Comparison of ENCODE assay signal across 9 mouse cellular contexts in genomic region chr3:158561987-158562360, GRCm38 (mm10). TPM values are rescaled to one million over a fixed set of nuclear protein-coding genes. Genes with fewer than 3 reads are reported as not detected.
DNase-seq lines count a peak whose midpoint lies in the region; ATAC-seq and TF ChIP-seq lines count a peak whose summit lies in the region.
"Had no signal": no experiment of that assay in that cellular context is flagged by ENCODE, and none has a peak within 500 bp of the region (broad histone marks: within the 10 kb centered on the region; RNA-seq: fewer than 3 reads in every experiment).

TSS of gene Lrrc7 (minus strand) at chr3:158562221.

- no peak for DNase-seq in heart, adult 2 months
- no peak for DNase-seq in heart, postnatal 36 days
- peak; percentile 57 for DNase-seq in adrenal gland, postnatal 10 days
- peak; percentile 73 for DNase-seq in forebrain, embryonic 10.5 days (ENCODE audit: extremely low spot score, low spot score)
- DNase-seq in hindbrain, postnatal 0 days (ENCODE audit: low spot score): peak; percentile 84
- DNase-seq in limb, embryonic 14.5 days (ENCODE audit: low spot score): peak; percentile 27
- peak; percentile 23 for DNase-seq in retina, postnatal 7 days (ENCODE audit: low read depth, low spot score)
- no peak for DNase-seq in thymus, postnatal 14 days

- peaks cover 6% of the 10 kb centered on the region; the same call in 1 of the 2 replicates for H3K27me3 ChIP-seq in heart, adult 2 months (ENCODE audit: control insufficient read depth, insufficient read depth, low read length)
- peaks cover 53% of the 10 kb centered on the region for H3K27me3 ChIP-seq in forebrain, embryonic 10.5 days (ENCODE audit: poor library complexity, severe bottlenecking)
- no peaks in the 10 kb centered on the region for H3K27me3 ChIP-seq in hindbrain, postnatal 0 days (ENCODE audit: insufficient read depth, low read length)
- peaks cover 44% of the 10 kb centered on the region for H3K27me3 ChIP-seq in limb, embryonic 14.5 days (ENCODE audit: control insufficient read depth, insufficient read depth, low read length)

- H3K27ac ChIP-seq in heart, adult 2 months: no peak within 1 kb of the TSS
- peak within 1 kb of the TSS; percentile 82 for H3K27ac ChIP-seq in forebrain, embryonic 10.5 days
- peak within 1 kb of the TSS; percentile 90 for H3K27ac ChIP-seq in hindbrain, postnatal 0 days
- H3K27ac ChIP-seq in limb, embryonic 14.5 days (replicated peaks; ENCODE audit: low read depth, low read length): no peak within 1 kb of the TSS

- intact Hi-C loops in heart, adult 2 months (cut with DNase I): no loop called here
- intact Hi-C loops in heart, postnatal 36 days (cut with DNase I): no loop called here

- no peaks in the 10 kb centered on the region for H3K9me3 ChIP-seq in forebrain, embryonic 10.5 days
- H3K9me3 ChIP-seq in hindbrain, postnatal 0 days (ENCODE audit: low read length): no peaks in the 10 kb centered on the region
- no peaks in the 10 kb centered on the region for H3K9me3 ChIP-seq in limb, embryonic 14.5 days (ENCODE audit: control insufficient read depth, low read length)

- H3K4me3 ChIP-seq in heart, adult 2 months: no peak within 1 kb of the TSS
- peak within 1 kb of the TSS; percentile 74 for H3K4me3 ChIP-seq in forebrain, embryonic 10.5 days
- peak within 1 kb of the TSS; percentile 62 for H3K4me3 ChIP-seq in hindbrain, postnatal 0 days (ENCODE audit: low read length)
- peak within 1 kb of the TSS; percentile 54 for H3K4me3 ChIP-seq in limb, embryonic 14.5 days (replicated peaks; ENCODE audit: low read length)

- no peaks in the 10 kb centered on the region for H3K79me2 ChIP-seq in heart, adult 2 months (replicated peaks; ENCODE audit: control insufficient read depth, insufficient read depth, low read length)

- ATAC-seq in hindbrain, postnatal 0 days: peak; percentile 89
- peak; percentile 82; the same call in 1 of the 2 replicates for ATAC-seq in limb, embryonic 14.5 days (ENCODE audit: low FRiP score, low read depth)

- peak; percentile 28 for TF ChIP-seq CTCF in heart, adult 2 months (IDR thresholded peaks at IDR 0.05)
- TF ChIP-seq CTCF in hindbrain, postnatal 0 days (IDR thresholded peaks at IDR 0.05; ENCODE audit: low read depth): peak; percentile 61

- TF ChIP-seq POLR2A in heart, adult 2 months (IDR thresholded peaks at IDR 0.05; ENCODE audit: insufficient read depth, low read depth, low read length): no peak
- TF ChIP-seq POLR2A in limb, embryonic 14.5 days (IDR thresholded peaks at IDR 0.05; ENCODE audit: borderline replicate concordance, extremely low read depth, insufficient read depth, insufficient read length): no peak

- under 1% methylated on average over 28 of the region's 28 CpGs for WGBS in heart, adult 2 months
- under 1% methylated on average over 28 of the region's 28 CpGs for WGBS in forebrain, embryonic 10.5 days
- WGBS in hindbrain, postnatal 0 days: under 1% methylated on average over 28 of the region's 28 CpGs
- WGBS in limb, embryonic 14.5 days: 0% methylated on average over 27 of the region's 28 CpGs

- TF ChIP-seq EP300 in heart, adult 2 months (IDR thresholded peaks at IDR 0.05; ENCODE audit: insufficient read depth, low read depth, low read length): no peak

- peak within 1 kb of the TSS; percentile 64 for H3K4me2 ChIP-seq in hindbrain, postnatal 0 days (ENCODE audit: low read depth, low read length)
- peak within 1 kb of the TSS; percentile 96 for H3K4me2 ChIP-seq in limb, embryonic 14.5 days (replicated peaks; ENCODE audit: low read depth, low read length, severe bottlenecking)

- no peaks in the 10 kb centered on the region for H3K36me3 ChIP-seq in heart, adult 2 months (ENCODE audit: control insufficient read depth, insufficient read depth, low read length)
- H3K36me3 ChIP-seq in forebrain, embryonic 10.5 days (replicated peaks): no peaks in the 10 kb centered on the region
- H3K36me3 ChIP-seq in hindbrain, postnatal 0 days (ENCODE audit: insufficient read depth, low read length): no peaks in the 10 kb centered on the region
- H3K36me3 ChIP-seq in limb, embryonic 14.5 days (ENCODE audit: control insufficient read depth, insufficient read depth, low read length): no peaks in the 10 kb centered on the region

- no peak within 1 kb of the TSS for H3K9ac ChIP-seq in heart, adult 2 months (ENCODE audit: low read depth, low read length)
- peak within 1 kb of the TSS; percentile 74 for H3K9ac ChIP-seq in hindbrain, postnatal 0 days (replicated peaks; ENCODE audit: low read length)
- peak within 1 kb of the TSS; percentile 52 for H3K9ac ChIP-seq in limb, embryonic 14.5 days (ENCODE audit: low read depth, low read length, severe bottlenecking)

- H3K4me1 ChIP-seq in heart, adult 2 months (ENCODE audit: control insufficient read depth, insufficient read depth, low read length): no peaks in the 10 kb centered on the region
- peaks cover 36% of the 10 kb centered on the region for H3K4me1 ChIP-seq in forebrain, embryonic 10.5 days
- 0 out of 2 replicates have a peak, but pooled peaks cover 3% of the 10 kb centered on the region for H3K4me1 ChIP-seq in hindbrain, postnatal 0 days (ENCODE audit: insufficient read depth, low read length)
- H3K4me1 ChIP-seq in limb, embryonic 14.5 days (ENCODE audit: control insufficient read depth, insufficient read depth, low read length): peaks cover 17% of the 10 kb centered on the region

RNA-seq across cellular contexts. Expression of gene Lrrc7, which starts in this region (rescaled TPM):
- total RNA-seq in heart, adult 2 months (2021): under 1 TPM in 1 of 2 experiments, not detected in 1; 0.11 TPM
- not detected in 2 replicates for polyA plus RNA-seq in heart, adult 2 months (2012; rRNA removed)
- not detected for total RNA-seq in heart, postnatal 36 days (2021)
- total RNA-seq in adrenal gland, postnatal 10 days (2021): under 1 TPM; 0.30 to 0.36 TPM
- polyA plus RNA-seq in forebrain, embryonic 10.5 days (2016; fragmentation: Nextera tagmentation; extraction: Ambion mirVana): 0.31 and 0.60 TPM in 2 replicates
- 24.5 and 25.0 TPM in 2 replicates for total RNA-seq in hindbrain, postnatal 0 days (2014; rRNA removed)
- 5.4 and 6.2 TPM in 2 replicates for polyA plus RNA-seq in hindbrain, postnatal 0 days (2015; fragmentation: Nextera tagmentation; extraction: Ambion mirVana)
- polyA plus RNA-seq in limb, embryonic 14.5 days (2012; rRNA removed): 1.0 and 1.1 TPM in 2 replicates
- polyA plus RNA-seq in limb, embryonic 14.5 days (2014; fragmentation: Nextera tagmentation; extraction: Ambion mirVana): 1.5 and 2.1 TPM in 2 replicates
- total RNA-seq: liver, adult 2 months had no signal
- polyA plus RNA-seq: liver, adult 2 months had no signal

Comparison
In these comparisons a context has a peak if more than half of its experiments do, and no peak if none do; other contexts are left out.
1. RNA of gene Lrrc7 (total RNA-seq): 24.5 to 25.0 TPM in hindbrain, postnatal 0 days; 0.30 to 0.36 TPM in adrenal gland, postnatal 10 days, 0.11 TPM in heart, adult 2 months and not detected in heart, postnatal 36 days; every median in the first group is over 10 times any median in the second.
2. Peak in DNase-seq in adrenal gland, postnatal 10 days; RNA of the gene not detected or under 1 TPM.
3. Peak in DNase-seq, H3K4me3 ChIP-seq and H3K27ac ChIP-seq in forebrain, embryonic 10.5 days; RNA of the gene not detected or under 1 TPM.
4. DNase-seq: peak in hindbrain, postnatal 0 days (single experiment), limb, embryonic 14.5 days (single experiment) and retina, postnatal 7 days (single experiment); none in heart, adult 2 months (0 of 2), heart, postnatal 36 days (0 of 2) and thymus, postnatal 14 days (single experiment).